Mouse (Mus musculus): Measurements from ENCODE around the gene Hbb-y. TPM values are rescaled to one million over a fixed set of nuclear protein-coding genes. Genes with fewer than 3 reads are reported as not detected.
A peak's percentile ranks its signal among the peaks of the same experiment; 100 is the strongest.
"Not testable (repeated sequence)": the region's sequence is repeated elsewhere in the genome, so short reads cannot be mapped to it uniquely, and the experiment has no call there.

Hbb-y gene
- polyA plus RNA-seq, 1 experiment from 2014 or later: 882 TPM

GRCm38 (mm10) chr7:103826255-103826887 is 26.6 kb downstream of the Hbb-y start:
- Histone ChIP-seq H3K4me2 (replicated peaks; ENCODE audit: low read depth, low read length) (no peak overlapping the region), H3K27ac (ENCODE audit: low read length) (no peak overlapping the region), H3K4me1 (ENCODE audit: control insufficient read depth, insufficient read depth, low read length) (no peaks in the 10 kb centered on the region), H3K36me3 (ENCODE audit: control insufficient read depth, insufficient read depth, low read length) (no peaks in the 10 kb centered on the region), H3K9ac (replicated peaks; ENCODE audit: low read depth, low read length) (no peak overlapping the region), H3K27me3 (ENCODE audit: control insufficient read depth, insufficient read depth, low read length) (no peaks in the 10 kb centered on the region), H3K4me3 (ENCODE audit: low read depth, low read length) (no peak overlapping the region), H3K9me3 (ENCODE audit: control insufficient read depth, low read depth, low read length) (no peaks in the 10 kb centered on the region)
- 56% methylated on average over 3 of the region's 3 CpGs for WGBS
- ATAC-seq (ENCODE audit: insufficient number of reproducible peaks, insufficient read depth, low FRiP score, low read depth): peak; percentile 39; the same call in 1 of the 2 replicates

GRCm38 (mm10) chr7:103825536-103826254 is 27.3 kb downstream of the Hbb-y start:
- H3K4me3 ChIP-seq (ENCODE audit: low read depth, low read length): no peak overlapping the region
- no peaks in the 10 kb centered on the region for H3K36me3 ChIP-seq (ENCODE audit: control insufficient read depth, insufficient read depth, low read length)
- 92% methylated on average over 3 of the region's 3 CpGs for WGBS
- no peak overlapping the region for H3K27ac ChIP-seq (ENCODE audit: low read length)
- no peaks in the 10 kb centered on the region for H3K9me3 ChIP-seq (ENCODE audit: control insufficient read depth, low read depth, low read length)
- peak; percentile 85; the same call in 1 of the 2 replicates for ATAC-seq (ENCODE audit: insufficient number of reproducible peaks, insufficient read depth, low FRiP score, low read depth)
- no peaks in the 10 kb centered on the region for H3K4me1 ChIP-seq (ENCODE audit: control insufficient read depth, insufficient read depth, low read length)
- H3K9ac ChIP-seq (replicated peaks; ENCODE audit: low read depth, low read length): no peak overlapping the region
- no peaks in the 10 kb centered on the region for H3K27me3 ChIP-seq (ENCODE audit: control insufficient read depth, insufficient read depth, low read length)
- no peak overlapping the region for H3K4me2 ChIP-seq (replicated peaks; ENCODE audit: low read depth, low read length)

- ATAC-seq (ENCODE audit: insufficient number of reproducible peaks, insufficient read depth, low FRiP score, low read depth): no peak
- Histone ChIP-seq H3K4me2 (replicated peaks; ENCODE audit: low read depth, low read length) (no peak overlapping the region), H3K9ac (replicated peaks; ENCODE audit: low read depth, low read length) (no peak overlapping the region), H3K4me1 (ENCODE audit: control insufficient read depth, insufficient read depth, low read length) (no peaks in the 10 kb centered on the region), H3K4me3 (ENCODE audit: low read depth, low read length) (no peak overlapping the region), H3K27me3 (ENCODE audit: control insufficient read depth, insufficient read depth, low read length) (no peaks in the 10 kb centered on the region), H3K36me3 (ENCODE audit: control insufficient read depth, insufficient read depth, low read length) (no peaks in the 10 kb centered on the region), H3K9me3 (ENCODE audit: control insufficient read depth, low read depth, low read length) (no peaks in the 10 kb centered on the region), H3K27ac (ENCODE audit: low read length) (no peak overlapping the region)
- WGBS: 75% methylated on average over 2 of the region's 2 CpGs
These were observed 28.4 kb downstream of the Hbb-y start for GRCm38 (mm10) chr7:103824597-103824996.

- H3K4me1 ChIP-seq (ENCODE audit: control insufficient read depth, insufficient read depth, low read length); H3K4me2 ChIP-seq (replicated peaks; ENCODE audit: low read depth, low read length); H3K27ac ChIP-seq (ENCODE audit: low read length); ATAC-seq (ENCODE audit: insufficient number of reproducible peaks, insufficient read depth, low FRiP score, low read depth); H3K9ac ChIP-seq (replicated peaks; ENCODE audit: low read depth, low read length); H3K9me3 ChIP-seq (ENCODE audit: control insufficient read depth, low read depth, low read length); H3K27me3 ChIP-seq (ENCODE audit: control insufficient read depth, insufficient read depth, low read length); H3K36me3 ChIP-seq (ENCODE audit: control insufficient read depth, insufficient read depth, low read length); H3K4me3 ChIP-seq (ENCODE audit: low read depth, low read length): not testable (repeated sequence)
- WGBS: 86% methylated on average over 1 of the region's 2 CpGs
These were observed 37.9 kb downstream of the Hbb-y start for GRCm38 (mm10) chr7:103815085-103815484.

GRCm38 (mm10) chr7:103813766-103814165 is 39.2 kb downstream of the Hbb-y start, which contains the start of gene Hbb-bt:
Hbb-bt (minus strand) TSS chr7:103813996.
- ATAC-seq (ENCODE audit: insufficient number of reproducible peaks, insufficient read depth, low FRiP score, low read depth): peak; percentile 87; the same call in 1 of the 2 replicates

GRCm38 (mm10) chr7:103813152-103813551 is 39.9 kb downstream of the Hbb-y start:
- H3K27ac ChIP-seq (ENCODE audit: low read length); ATAC-seq (ENCODE audit: insufficient number of reproducible peaks, insufficient read depth, low FRiP score, low read depth); H3K36me3 ChIP-seq (ENCODE audit: control insufficient read depth, insufficient read depth, low read length); H3K4me2 ChIP-seq (replicated peaks; ENCODE audit: low read depth, low read length); H3K27me3 ChIP-seq (ENCODE audit: control insufficient read depth, insufficient read depth, low read length); H3K4me1 ChIP-seq (ENCODE audit: control insufficient read depth, insufficient read depth, low read length); H3K4me3 ChIP-seq (ENCODE audit: low read depth, low read length); H3K9ac ChIP-seq (replicated peaks; ENCODE audit: low read depth, low read length); H3K9me3 ChIP-seq (ENCODE audit: control insufficient read depth, low read depth, low read length): not testable (repeated sequence)
- no CpG with 5 or more reads among the region's 3 CpGs for WGBS

More at GRCm38 (mm10) chr7:103813766-103814165, 39.2 kb downstream of the Hbb-y start, which contains the start of gene Hbb-bt:
- Histone ChIP-seq H3K27ac (ENCODE audit: low read length) (no peak within 1 kb of the TSS), H3K36me3 (ENCODE audit: control insufficient read depth, insufficient read depth, low read length) (no peaks in the 10 kb centered on the region), H3K27me3 (ENCODE audit: control insufficient read depth, insufficient read depth, low read length) (no peaks in the 10 kb centered on the region), H3K9me3 (ENCODE audit: control insufficient read depth, low read depth, low read length) (no peaks in the 10 kb centered on the region), H3K4me1 (ENCODE audit: control insufficient read depth, insufficient read depth, low read length) (no peaks in the 10 kb centered on the region), H3K4me2 (replicated peaks; ENCODE audit: low read depth, low read length) (no peak within 1 kb of the TSS), H3K4me3 (ENCODE audit: low read depth, low read length) (no peak within 1 kb of the TSS), H3K9ac (replicated peaks; ENCODE audit: low read depth, low read length) (no peak within 1 kb of the TSS)
- 85% methylated on average over 3 of the region's 3 CpGs for WGBS

GRCm38 (mm10) chr7:103812174-103812573 is 40.8 kb downstream of the Hbb-y start:
- H3K27me3 ChIP-seq (ENCODE audit: control insufficient read depth, insufficient read depth, low read length): no peaks in the 10 kb centered on the region
- H3K36me3 ChIP-seq (ENCODE audit: control insufficient read depth, insufficient read depth, low read length): no peaks in the 10 kb centered on the region
- no peak overlapping the region for H3K27ac ChIP-seq (ENCODE audit: low read length)
- H3K9me3 ChIP-seq (ENCODE audit: control insufficient read depth, low read depth, low read length): no peaks in the 10 kb centered on the region
- H3K4me3 ChIP-seq (ENCODE audit: low read depth, low read length): no peak overlapping the region
- no peak for ATAC-seq (ENCODE audit: insufficient number of reproducible peaks, insufficient read depth, low FRiP score, low read depth)
- H3K4me2 ChIP-seq (replicated peaks; ENCODE audit: low read depth, low read length): no peak overlapping the region
- WGBS: 61% methylated on average over 1 of the region's 1 CpGs
- no peak overlapping the region for H3K9ac ChIP-seq (replicated peaks; ENCODE audit: low read depth, low read length)
- no peaks in the 10 kb centered on the region for H3K4me1 ChIP-seq (ENCODE audit: control insufficient read depth, insufficient read depth, low read length)

- no peak overlapping the region for H3K4me2 ChIP-seq (replicated peaks; ENCODE audit: low read depth, low read length)
- H3K9ac ChIP-seq (replicated peaks; ENCODE audit: low read depth, low read length): no peak overlapping the region
- no peaks in the 10 kb centered on the region for H3K4me1 ChIP-seq (ENCODE audit: control insufficient read depth, insufficient read depth, low read length)
- no peak overlapping the region for H3K4me3 ChIP-seq (ENCODE audit: low read depth, low read length)
- no peak overlapping the region for H3K27ac ChIP-seq (ENCODE audit: low read length)
- H3K36me3 ChIP-seq (ENCODE audit: control insufficient read depth, insufficient read depth, low read length): no peaks in the 10 kb centered on the region
- peak; percentile 33; the same call in 1 of the 2 replicates for ATAC-seq (ENCODE audit: insufficient number of reproducible peaks, insufficient read depth, low FRiP score, low read depth)
- no peaks in the 10 kb centered on the region for H3K27me3 ChIP-seq (ENCODE audit: control insufficient read depth, insufficient read depth, low read length)
- no peaks in the 10 kb centered on the region for H3K9me3 ChIP-seq (ENCODE audit: control insufficient read depth, low read depth, low read length)
- WGBS: 86% methylated on average over 1 of the region's 1 CpGs
These were observed 41.7 kb downstream of the Hbb-y start for GRCm38 (mm10) chr7:103811223-103811845.

All from stomach, embryonic 14.5 days (tissue).